Mouse (Mus musculus) heart, adult 2 months (tissue): ENCODE results near the gene Vps26c. TPM values are rescaled to one million over a fixed set of nuclear protein-coding genes. Genes with fewer than 3 reads are reported as not detected.
A peak's percentile ranks its signal among the peaks of the same experiment; 100 is the strongest.
"Not testable (repeated sequence)": the region's sequence is repeated elsewhere in the genome, so short reads cannot be mapped to it uniquely, and the experiment has no call there.

Experiments
- DNase-seq, 2 experiments: peaks; one replicate each; pipeline ENCODE4 v3.0.0; 2021
- H3K27ac ChIP-seq: fragments of 200-600 bp; 2 replicates; pipeline ENCODE4 v1.8.1; 2022
- H3K27me3 ChIP-seq: fragments of 200-500 bp; 2 replicates; pipeline ENCODE4 v1.6.1; 2012; ENCODE audit warnings: mild to moderate bottlenecking, low read length, inconsistent platforms, mixed read lengths; ENCODE audit not compliant: control insufficient read depth, insufficient read depth
- H3K36me3 ChIP-seq: fragments of 200-500 bp; 2 replicates; pipeline ENCODE4 v1.6.1; 2012; ENCODE audit warnings: low read length, inconsistent platforms; ENCODE audit not compliant: control insufficient read depth, insufficient read depth
- H3K4me1 ChIP-seq: fragments of 200-500 bp; 2 replicates; pipeline ENCODE4 v1.6.1; 2011; ENCODE audit warnings: low read length; ENCODE audit not compliant: control insufficient read depth, insufficient read depth
- H3K4me3 ChIP-seq: fragments of 200-600 bp; 2 replicates; pipeline ENCODE4 v1.8.1; 2022
- H3K79me2 ChIP-seq: fragments of 200-500 bp; replicated peaks from 2 replicates; pipeline ENCODE4 v1.6.1; 2012; ENCODE audit warnings: mild to moderate bottlenecking, inconsistent platforms, low read length, moderate library complexity, mixed read lengths; ENCODE audit not compliant: control insufficient read depth, insufficient read depth
- H3K9ac ChIP-seq: fragments of 200-500 bp; 2 replicates; pipeline ENCODE4 v1.6.1; 2012; ENCODE audit warnings: low read depth, mild to moderate bottlenecking, control low read depth, inconsistent platforms, low read length, mixed read lengths
- CTCF ChIP-seq: fragments of 200-600 bp; IDR thresholded peaks from 2 replicates; pipeline ENCODE4 v1.8.1; 2022; ENCODE audit warnings: antibody characterized with exemption, mild to moderate bottlenecking, moderate library complexity
- EP300 ChIP-seq: fragments of 200-500 bp; IDR thresholded peaks from 2 replicates; pipeline ENCODE4 v1.6.1; 2011; ENCODE audit warnings: low read depth, low read length, control low read depth; ENCODE audit not compliant: insufficient read depth
- POLR2A ChIP-seq: fragments of 200-500 bp; IDR thresholded peaks from 2 replicates; pipeline ENCODE4 v1.6.1; 2011; ENCODE audit warnings: mild to moderate bottlenecking, low read depth, low read length, control low read depth; ENCODE audit not compliant: insufficient read depth
- WGBS: fragments of 180-500 bp; shearing (Covaris S2); methylation state at CpG from one replicate; pipeline ENCODE4 v1.1.7; 2018; 5-methylcytosine and 5-hydroxymethylcytosine counted together
- intact Hi-C: fragments of 180-260 bp; cut with DNase I; formaldehyde crosslinking; loops from one replicate; pipeline ENCODE4 v1.15.1; 2025
- polyA plus RNA-seq: library from polyadenylated mRNA; depleted of rRNA; stranded (reverse); fragments of >200 nt; gene quantifications from 2 replicates; pipeline ENCODE4 v1.2.3, GENCODE M21; 2012
- total RNA-seq, 2 experiments: library from RNA; stranded (reverse); gene quantifications; 2 replicates each; pipeline ENCODE4 v1.2.3; 2021

The Vps26c gene
- total and polyA plus RNA-seq, 3 experiments: 21.8 to 25.7 (median 22.1) TPM

GRCm38 (mm10) chr16:94472515-94472951 is 54.1 kb downstream of the Vps26c start:
- H3K4me1 ChIP-seq: peaks cover 16% of the 10 kb centered on the region
- no peaks in the 10 kb centered on the region for H3K27me3 ChIP-seq
- peaks cover 5% of the 10 kb centered on the region for H3K36me3 ChIP-seq
- 12% methylated on average over 8 of the region's 8 CpGs for WGBS
- no peak for TF ChIP-seq POLR2A
- TF ChIP-seq EP300: peak; percentile 80
- TF ChIP-seq CTCF: peak; percentile 14; the same call in 1 of the 2 replicates
- peak overlapping the region; percentile 93 for H3K27ac ChIP-seq
- intact Hi-C loops: loop anchor here (5.0 to 10.0 kb wide), 3 partner anchors 52 to 145 kb away; partner anchors contain the start of gene Vps26c
- H3K79me2 ChIP-seq: no peaks in the 10 kb centered on the region
- H3K4me3 ChIP-seq: no peak overlapping the region
- peak overlapping the region; percentile 34 for H3K9ac ChIP-seq
- DNase-seq: peak; percentile 61 to 84

GRCm38 (mm10) chr16:94468391-94468790 is 58.2 kb downstream of the Vps26c start:
- DNase-seq: peak in 1 of 2 experiments; percentile 24
- peaks cover 5% of the 10 kb centered on the region for H3K36me3 ChIP-seq
- H3K4me3 ChIP-seq: no peak overlapping the region
- TF ChIP-seq POLR2A (no peak), CTCF (no peak), EP300 (no peak)
- H3K79me2 ChIP-seq: no peaks in the 10 kb centered on the region
- H3K9ac ChIP-seq: no peak overlapping the region
- 70% methylated on average over 2 of the region's 2 CpGs for WGBS
- no peaks in the 10 kb centered on the region for H3K27me3 ChIP-seq
- H3K27ac ChIP-seq: peak overlapping the region; percentile 74
- H3K4me1 ChIP-seq: peaks cover 14% of the 10 kb centered on the region
- intact Hi-C loops: loop anchor here (10.0 kb wide), 1 partner anchor 246 kb away; no protein-coding TSS in a partner anchor

GRCm38 (mm10) chr16:94467337-94468055 is 59.1 kb downstream of the Vps26c start:
- Histone ChIP-seq H3K27me3 (no peaks in the 10 kb centered on the region), H3K79me2 (no peaks in the 10 kb centered on the region), H3K4me1 (peaks cover 11% of the 10 kb centered on the region), H3K4me3 (no peak overlapping the region), H3K9ac (no peak overlapping the region), H3K27ac (peak overlapping the region; percentile 74), H3K36me3 (peaks cover 5% of the 10 kb centered on the region)
- DNase-seq: peak; percentile 45 to 75
- 65% methylated on average over 11 of the region's 11 CpGs for WGBS
- intact Hi-C loops: loop anchor here (10.0 kb wide), 1 partner anchor 247 kb away; no protein-coding TSS in a partner anchor
- no peak; the same call in 1 of the 2 replicates for TF ChIP-seq POLR2A
- peak; percentile 89 for TF ChIP-seq EP300
- TF ChIP-seq CTCF: no peak

- not testable (repeated sequence) for H3K9ac ChIP-seq, H3K27me3 ChIP-seq, H3K27ac ChIP-seq, H3K4me1 ChIP-seq, DNase-seq, H3K4me3 ChIP-seq, H3K79me2 ChIP-seq, H3K36me3 ChIP-seq
- intact Hi-C loops: loop anchor here (10.0 kb wide), 1 partner anchor 248 kb away; no protein-coding TSS in a partner anchor
- WGBS: 95% methylated on average over 7 of the region's 7 CpGs
These were observed 60.3 kb downstream of the Vps26c start for GRCm38 (mm10) chr16:94466317-94466716.

GRCm38 (mm10) chr16:94465900-94466299 is 60.7 kb downstream of the Vps26c start:
- H3K36me3 ChIP-seq: peaks cover 1% of the 10 kb centered on the region
- H3K4me1 ChIP-seq: peaks cover 5% of the 10 kb centered on the region; the same call in 1 of the 2 replicates
- WGBS: 74% methylated on average over 4 of the region's 4 CpGs
- TF ChIP-seq CTCF: no peak
- no peak for TF ChIP-seq EP300
- no peak for TF ChIP-seq POLR2A
- intact Hi-C loops: loop anchor here (10.0 kb wide), 1 partner anchor 249 kb away; no protein-coding TSS in a partner anchor
- H3K27me3 ChIP-seq: no peaks in the 10 kb centered on the region
- DNase-seq: no peak
- no peak overlapping the region for H3K9ac ChIP-seq
- H3K79me2 ChIP-seq: no peaks in the 10 kb centered on the region
- H3K27ac ChIP-seq: no peak overlapping the region
- H3K4me3 ChIP-seq: no peak overlapping the region

GRCm38 (mm10) chr16:94464067-94464466 is 62.6 kb downstream of the Vps26c start:
- intact Hi-C loops: loop anchor here (10.0 kb wide), 1 partner anchor 251 kb away; no protein-coding TSS in a partner anchor
- H3K4me1 ChIP-seq: peaks cover 3% of the 10 kb centered on the region; the same call in 1 of the 2 replicates
- H3K36me3 ChIP-seq: peaks cover 1% of the 10 kb centered on the region

More at GRCm38 (mm10) chr16:94464067-94464466, 62.6 kb downstream of the Vps26c start:
- Histone ChIP-seq H3K4me3 (no peak overlapping the region), H3K27ac (no peak overlapping the region), H3K27me3 (no peaks in the 10 kb centered on the region), H3K79me2 (no peaks in the 10 kb centered on the region), H3K9ac (no peak overlapping the region)
- 77% methylated on average over 3 of the region's 3 CpGs for WGBS
- no peak for TF ChIP-seq CTCF
- no peak for DNase-seq
